Mouse (Mus musculus): ENCODE measurements around the gene Selenof. TPM values are rescaled to one million over a fixed set of nuclear protein-coding genes. Genes with fewer than 3 reads are reported as not detected.

Selenof gene
- 538 and 568 TPM in 2 replicates for polyA plus RNA-seq (2015; fragmentation: Nextera tagmentation; extraction: Ambion mirVana)

- Histone ChIP-seq H3K9me3 (ENCODE audit: control insufficient read depth, low read length) (no peaks in the 10 kb centered on the region), H3K4me1 (replicated peaks; ENCODE audit: control insufficient read depth, insufficient read depth, low read length) (peaks cover 19% of the 10 kb centered on the region), H3K4me2 (ENCODE audit: low read length) (peak within 1 kb of the TSS; percentile 68), H3K4me3 (replicated peaks; ENCODE audit: low read length) (peak within 1 kb of the TSS; percentile 73), H3K27me3 (replicated peaks; ENCODE audit: control insufficient read depth, insufficient read depth, low read length) (no peaks in the 10 kb centered on the region), H3K9ac (replicated peaks; ENCODE audit: low read depth, low read length) (peak within 1 kb of the TSS; percentile 86), H3K27ac (ENCODE audit: low read length) (peak within 1 kb of the TSS; percentile 98), H3K36me3 (ENCODE audit: control insufficient read depth, insufficient read depth) (no peaks in the 10 kb centered on the region)
- WGBS = under 1% methylated on average over 58 of the region's 69 CpGs
- peak; percentile 98 for ATAC-seq
Observed at GRCm38 (mm10) chr3:144570047-144570815, at the start of gene Selenof, which contains the start of gene Hs2st1. Selenof (plus strand) TSS chr3:144570304. Hs2st1 (minus strand) TSS chr3:144570181.

- Histone ChIP-seq H3K27ac (ENCODE audit: low read length) (no peak overlapping the region), H3K4me3 (replicated peaks; ENCODE audit: low read length) (no peak overlapping the region), H3K9me3 (ENCODE audit: control insufficient read depth, low read length) (no peaks in the 10 kb centered on the region), H3K9ac (replicated peaks; ENCODE audit: low read depth, low read length) (no peak overlapping the region), H3K4me1 (replicated peaks; ENCODE audit: control insufficient read depth, insufficient read depth, low read length) (peaks cover 24% of the 10 kb centered on the region), H3K36me3 (ENCODE audit: control insufficient read depth, insufficient read depth) (no peaks in the 10 kb centered on the region), H3K27me3 (replicated peaks; ENCODE audit: control insufficient read depth, insufficient read depth, low read length) (no peaks in the 10 kb centered on the region), H3K4me2 (ENCODE audit: low read length) (no peak overlapping the region)
- WGBS = 77% methylated on average over 7 of the region's 7 CpGs
- ATAC-seq = no peak
Observed at GRCm38 (mm10) chr3:144527918-144528317, 42.2 kb upstream of the Selenof start.

GRCm38 (mm10) chr3:144531023-144531422 lies 39.1 kb upstream of the Selenof start:
- Histone ChIP-seq H3K27me3 (replicated peaks; ENCODE audit: control insufficient read depth, insufficient read depth, low read length) (no peaks in the 10 kb centered on the region), H3K27ac (ENCODE audit: low read length) (peak overlapping the region; percentile 53; the same call in 1 of the 2 replicates), H3K4me2 (ENCODE audit: low read length) (no peak overlapping the region), H3K4me1 (replicated peaks; ENCODE audit: control insufficient read depth, insufficient read depth, low read length) (peaks cover 24% of the 10 kb centered on the region), H3K9me3 (ENCODE audit: control insufficient read depth, low read length) (no peaks in the 10 kb centered on the region), H3K4me3 (replicated peaks; ENCODE audit: low read length) (no peak overlapping the region), H3K9ac (replicated peaks; ENCODE audit: low read depth, low read length) (peak overlapping the region; percentile 17; the same call in 1 of the 2 replicates), H3K36me3 (ENCODE audit: control insufficient read depth, insufficient read depth) (no peaks in the 10 kb centered on the region)
- 19% methylated on average over 5 of the region's 5 CpGs for WGBS
- ATAC-seq = no peak; the same call in 1 of the 2 replicates

GRCm38 (mm10) chr3:144535056-144535455 lies 35.0 kb upstream of the Selenof start:
- H3K9me3 ChIP-seq (ENCODE audit: control insufficient read depth, low read length) = no peaks in the 10 kb centered on the region
- WGBS = 94% methylated on average over 4 of the region's 4 CpGs
- no peak overlapping the region for H3K4me3 ChIP-seq (replicated peaks; ENCODE audit: low read length)
- H3K36me3 ChIP-seq (ENCODE audit: control insufficient read depth, insufficient read depth) = no peaks in the 10 kb centered on the region
- no peak overlapping the region for H3K9ac ChIP-seq (replicated peaks; ENCODE audit: low read depth, low read length)
- no peak overlapping the region for H3K4me2 ChIP-seq (ENCODE audit: low read length)
- no peaks in the 10 kb centered on the region for H3K27me3 ChIP-seq (replicated peaks; ENCODE audit: control insufficient read depth, insufficient read depth, low read length)
- no peak overlapping the region for H3K27ac ChIP-seq (ENCODE audit: low read length)
- peaks cover 25% of the 10 kb centered on the region for H3K4me1 ChIP-seq (replicated peaks; ENCODE audit: control insufficient read depth, insufficient read depth, low read length)
- no peak for ATAC-seq

GRCm38 (mm10) chr3:144537078-144537855 lies 32.8 kb upstream of the Selenof start:
- Histone ChIP-seq H3K27me3 (replicated peaks; ENCODE audit: control insufficient read depth, insufficient read depth, low read length) (no peaks in the 10 kb centered on the region), H3K4me3 (replicated peaks; ENCODE audit: low read length) (no peak overlapping the region), H3K36me3 (ENCODE audit: control insufficient read depth, insufficient read depth) (no peaks in the 10 kb centered on the region), H3K9me3 (ENCODE audit: control insufficient read depth, low read length) (no peaks in the 10 kb centered on the region), H3K9ac (replicated peaks; ENCODE audit: low read depth, low read length) (no peak overlapping the region), H3K4me1 (replicated peaks; ENCODE audit: control insufficient read depth, insufficient read depth, low read length) (peaks cover 14% of the 10 kb centered on the region), H3K27ac (ENCODE audit: low read length) (no peak overlapping the region), H3K4me2 (ENCODE audit: low read length) (no peak overlapping the region)
- WGBS = 53% methylated on average over 7 of the region's 7 CpGs
- ATAC-seq = peak; percentile 61

GRCm38 (mm10) chr3:144539051-144539450 lies 31.1 kb upstream of the Selenof start:
- H3K9me3 ChIP-seq (ENCODE audit: control insufficient read depth, low read length) = no peaks in the 10 kb centered on the region
- no peak overlapping the region for H3K4me3 ChIP-seq (replicated peaks; ENCODE audit: low read length)
- H3K27ac ChIP-seq (ENCODE audit: low read length) = no peak overlapping the region
- ATAC-seq = no peak
- no peaks in the 10 kb centered on the region for H3K36me3 ChIP-seq (ENCODE audit: control insufficient read depth, insufficient read depth)
- no peak overlapping the region for H3K4me2 ChIP-seq (ENCODE audit: low read length)
- H3K9ac ChIP-seq (replicated peaks; ENCODE audit: low read depth, low read length) = no peak overlapping the region
- no peaks in the 10 kb centered on the region for H3K27me3 ChIP-seq (replicated peaks; ENCODE audit: control insufficient read depth, insufficient read depth, low read length)
- WGBS = 79% methylated on average over 3 of the region's 3 CpGs
- H3K4me1 ChIP-seq (replicated peaks; ENCODE audit: control insufficient read depth, insufficient read depth, low read length) = peaks cover 12% of the 10 kb centered on the region; the same call in 1 of the 2 replicates

GRCm38 (mm10) chr3:144540805-144541204 lies 29.3 kb upstream of the Selenof start:
- Histone ChIP-seq H3K27ac (ENCODE audit: low read length) (no peak overlapping the region), H3K36me3 (ENCODE audit: control insufficient read depth, insufficient read depth) (no peaks in the 10 kb centered on the region), H3K4me3 (replicated peaks; ENCODE audit: low read length) (no peak overlapping the region), H3K4me2 (ENCODE audit: low read length) (no peak overlapping the region), H3K9me3 (ENCODE audit: control insufficient read depth, low read length) (no peaks in the 10 kb centered on the region), H3K4me1 (replicated peaks; ENCODE audit: control insufficient read depth, insufficient read depth, low read length) (peaks cover 19% of the 10 kb centered on the region), H3K9ac (replicated peaks; ENCODE audit: low read depth, low read length) (no peak overlapping the region), H3K27me3 (replicated peaks; ENCODE audit: control insufficient read depth, insufficient read depth, low read length) (no peaks in the 10 kb centered on the region)
- 80% methylated on average over 3 of the region's 3 CpGs for WGBS
- ATAC-seq = no peak

GRCm38 (mm10) chr3:144541906-144542438 lies 28.1 kb upstream of the Selenof start:
- Histone ChIP-seq H3K9me3 (ENCODE audit: control insufficient read depth, low read length) (no peaks in the 10 kb centered on the region), H3K27ac (ENCODE audit: low read length) (no peak overlapping the region)
- whole genome bisulfite sequencing = 70% methylated on average over 6 of the region's 6 CpGs

GRCm38 (mm10) chr3:144545152-144545551 lies 25.0 kb upstream of the Selenof start:
- H3K36me3 ChIP-seq (ENCODE audit: control insufficient read depth, insufficient read depth) = no peaks in the 10 kb centered on the region
- WGBS = 44% methylated on average over 7 of the region's 7 CpGs
- no peaks in the 10 kb centered on the region for H3K9me3 ChIP-seq (ENCODE audit: control insufficient read depth, low read length)
- H3K27me3 ChIP-seq (replicated peaks; ENCODE audit: control insufficient read depth, insufficient read depth, low read length) = no peaks in the 10 kb centered on the region
- no peak overlapping the region for H3K4me3 ChIP-seq (replicated peaks; ENCODE audit: low read length)
- no peak overlapping the region for H3K27ac ChIP-seq (ENCODE audit: low read length)
- H3K9ac ChIP-seq (replicated peaks; ENCODE audit: low read depth, low read length) = no peak overlapping the region
- no peak for ATAC-seq
- H3K4me2 ChIP-seq (ENCODE audit: low read length) = no peak overlapping the region
- H3K4me1 ChIP-seq (replicated peaks; ENCODE audit: control insufficient read depth, insufficient read depth, low read length) = peaks cover 24% of the 10 kb centered on the region

More at GRCm38 (mm10) chr3:144541906-144542438, 28.1 kb upstream of the Selenof start:
- Histone ChIP-seq H3K4me2 (ENCODE audit: low read length) (no peak overlapping the region), H3K4me1 (replicated peaks; ENCODE audit: control insufficient read depth, insufficient read depth, low read length) (peaks cover 27% of the 10 kb centered on the region), H3K4me3 (replicated peaks; ENCODE audit: low read length) (no peak overlapping the region), H3K9ac (replicated peaks; ENCODE audit: low read depth, low read length) (no peak overlapping the region), H3K36me3 (ENCODE audit: control insufficient read depth, insufficient read depth) (no peaks in the 10 kb centered on the region), H3K27me3 (replicated peaks; ENCODE audit: control insufficient read depth, insufficient read depth, low read length) (no peaks in the 10 kb centered on the region)
- no peak for ATAC-seq

Data from forebrain, embryonic 16.5 days (tissue).